Mouse (Mus musculus) heart, postnatal 25 days (tissue): ENCODE results near the gene Odf3l1. TPM values are rescaled to one million over a fixed set of nuclear protein-coding genes. Genes with fewer than 3 reads are reported as not detected.

Experiments used
- total RNA-seq, 2 experiments: library from RNA; stranded (reverse); gene quantifications; 2 replicates each; pipeline ENCODE4 v1.2.3; 2021

The Odf3l1 gene
- total RNA-seq, 2 experiments from 2014 or later = not detected

Other genes starting within 250 kb of the Odf3l1 start
- 1 to 10 TPM; 1.5 to 1.7 TPM for gene Lingo1, start 68.2 kb downstream of the Odf3l1 start, total RNA-seq
- gene Cspg4, start 354 bp upstream of the Odf3l1 start, total RNA-seq = 10 to 100 TPM; 15.2 to 20.4 TPM
- 10 to 100 TPM in 1 of 2 experiments, 1 to 10 TPM in 1; 8.9 to 12.5 TPM for gene Snx33, start 63.7 kb upstream of the Odf3l1 start, total RNA-seq
- 10 to 100 TPM; 53.2 to 54.8 TPM for gene Imp3, start 72.8 kb upstream of the Odf3l1 start, total RNA-seq
- gene Snupn, start 86.2 kb upstream of the Odf3l1 start, total RNA-seq = 10 to 100 TPM in 1 of 2 experiments, 1 to 10 TPM in 1; 9.9 to 10.1 TPM
- gene Ptpn9, start 130.2 kb upstream of the Odf3l1 start, total RNA-seq = 10 to 100 TPM; 10.0 to 10.7 TPM
- gene Sin3a, start 207.4 kb upstream of the Odf3l1 start, total RNA-seq = 10 to 100 TPM; 27.0 to 31.7 TPM